Mouse (Mus musculus): ENCODE measurements around the gene Phrf1.

GRCm38 (mm10) chr7:141218141-141218540, 10.4 kb upstream of the Phrf1 start:
- TF ChIP-seq POLR2A (IDR thresholded peaks at IDR 0.05; ENCODE audit: low read depth, low read length) (no peak), CTCF (IDR thresholded peaks at IDR 0.05; ENCODE audit: borderline replicate concordance, insufficient read depth, low read length) (no peak)
